Mouse (Mus musculus): ENCODE results near the gene Ppm1l. TPM values are rescaled to one million over a fixed set of nuclear protein-coding genes. Genes with fewer than 3 reads are reported as not detected.

Gene Ppm1l
- polyA plus RNA-seq, 1 experiment from 2014 or later, result 5.7 TPM

DNA sequence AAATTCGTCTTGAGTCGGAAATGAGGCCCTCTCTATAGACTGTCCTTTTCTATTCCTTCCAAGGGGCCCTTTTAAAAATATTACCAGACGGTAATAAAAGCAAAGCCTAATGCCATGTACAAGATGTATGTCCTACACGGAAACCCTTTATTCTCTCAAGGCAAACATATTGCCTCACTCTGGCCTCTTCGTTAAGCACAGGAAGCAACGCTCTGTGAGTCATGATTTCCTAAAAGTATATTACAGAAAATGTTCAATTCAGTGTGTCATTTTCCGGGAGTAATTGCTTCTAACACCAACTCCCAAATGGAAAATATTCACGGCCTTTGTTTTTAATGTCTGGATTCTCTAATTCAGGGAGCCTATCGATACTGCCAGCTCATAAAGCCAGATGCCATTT lies 202.5 kb downstream of the Ppm1l start:
- no peak overlapping the region for H3K27ac ChIP-seq (ENCODE audit: low read length)
- no peak overlapping the region for H3K4me3 ChIP-seq (ENCODE audit: low read length)
- H3K4me2 ChIP-seq (replicated peaks; ENCODE audit: low read depth, low read length), result no peak overlapping the region
- no peaks in the 10 kb centered on the region for H3K36me3 ChIP-seq (ENCODE audit: insufficient read depth, low read length)
- H3K4me1 ChIP-seq (ENCODE audit: insufficient read depth, low read length), result peaks cover 11% of the 10 kb centered on the region
- no peaks in the 10 kb centered on the region for H3K9me3 ChIP-seq (ENCODE audit: low read length)
- H3K27me3 ChIP-seq (ENCODE audit: insufficient read depth, low read length), result no peaks in the 10 kb centered on the region
- no peak for ATAC-seq (ENCODE audit: low FRiP score, low TSS enrichment)
- WGBS, result 63% methylated on average over 9 of the region's 9 CpGs
- H3K9ac ChIP-seq (replicated peaks; ENCODE audit: low read length), result no peak overlapping the region

DNA sequence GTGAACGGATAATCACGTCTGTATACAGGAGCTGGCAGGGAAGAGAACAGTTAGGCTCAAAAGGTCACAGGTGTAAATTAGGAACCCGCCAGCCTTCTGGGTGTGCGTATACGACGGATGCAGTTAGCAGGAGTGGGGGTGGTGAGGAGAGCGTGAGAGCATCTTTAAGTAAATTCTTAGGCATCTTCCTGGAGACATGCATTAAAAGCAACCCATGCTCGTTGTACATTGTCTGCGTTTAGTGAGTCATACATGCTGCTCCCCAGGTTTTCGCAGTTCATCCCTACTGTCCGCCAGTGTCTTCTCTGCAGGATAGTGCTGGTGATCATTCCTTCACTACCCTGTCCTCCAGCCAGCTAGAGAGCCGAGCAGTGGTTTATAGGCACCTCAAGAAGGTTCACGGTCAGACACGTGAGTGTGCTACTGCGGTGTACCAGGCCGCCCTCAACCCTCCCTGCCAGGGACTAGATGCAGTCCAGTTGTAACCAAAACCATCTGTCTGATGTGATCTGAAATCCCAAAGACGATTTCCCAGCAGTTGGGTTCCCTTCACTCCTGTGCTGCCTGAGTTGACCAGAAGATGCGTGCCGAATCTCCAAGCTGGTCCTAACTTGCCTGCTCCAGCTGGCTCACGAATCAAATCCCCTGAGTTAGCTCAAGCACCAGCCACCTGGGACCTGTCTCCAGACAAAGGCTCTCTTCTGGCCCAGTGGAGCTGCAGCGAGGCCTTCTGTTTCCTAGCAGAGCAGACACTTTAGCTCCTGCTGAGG lies 203.3 kb downstream of the Ppm1l start:
- ATAC-seq (ENCODE audit: low FRiP score, low TSS enrichment), result no peak
- no peak overlapping the region for H3K4me3 ChIP-seq (ENCODE audit: low read length)
- H3K4me2 ChIP-seq (replicated peaks; ENCODE audit: low read depth, low read length), result no peak overlapping the region
- no peak overlapping the region for H3K9ac ChIP-seq (replicated peaks; ENCODE audit: low read length)
- no peak overlapping the region for H3K27ac ChIP-seq (ENCODE audit: low read length)
- H3K36me3 ChIP-seq (ENCODE audit: insufficient read depth, low read length), result no peaks in the 10 kb centered on the region
- peaks cover 11% of the 10 kb centered on the region for H3K4me1 ChIP-seq (ENCODE audit: insufficient read depth, low read length)
- H3K27me3 ChIP-seq (ENCODE audit: insufficient read depth, low read length), result no peaks in the 10 kb centered on the region
- no peaks in the 10 kb centered on the region for H3K9me3 ChIP-seq (ENCODE audit: low read length)
- 73% methylated on average over 21 of the region's 21 CpGs for WGBS

DNA sequence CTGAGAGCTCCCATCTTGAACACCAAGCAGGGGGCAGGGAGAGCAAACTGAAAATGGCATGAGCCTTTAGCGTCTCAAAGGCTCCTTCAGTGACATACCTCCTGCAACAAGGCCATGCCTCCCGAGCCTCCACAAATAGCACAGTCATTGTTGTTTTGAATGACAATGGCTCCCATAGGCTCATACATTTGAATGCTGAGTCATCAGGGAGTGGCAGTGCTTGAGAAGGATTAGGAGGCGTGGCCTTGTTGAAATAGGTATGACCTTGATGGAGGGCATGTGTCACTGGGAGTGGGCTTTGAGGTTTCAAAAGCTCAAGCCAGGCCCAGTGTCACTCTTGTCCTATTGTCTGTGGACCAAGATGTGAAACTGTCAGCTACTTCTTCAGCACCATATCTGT lies 205.6 kb downstream of the Ppm1l start:
- Histone ChIP-seq H3K36me3 (ENCODE audit: insufficient read depth, low read length) (no peaks in the 10 kb centered on the region), H3K27ac (ENCODE audit: low read length) (no peak overlapping the region), H3K4me2 (replicated peaks; ENCODE audit: low read depth, low read length) (no peak overlapping the region), H3K4me3 (ENCODE audit: low read length) (no peak overlapping the region), H3K9ac (replicated peaks; ENCODE audit: low read length) (no peak overlapping the region), H3K9me3 (ENCODE audit: low read length) (no peaks in the 10 kb centered on the region), H3K27me3 (ENCODE audit: insufficient read depth, low read length) (no peaks in the 10 kb centered on the region), H3K4me1 (ENCODE audit: insufficient read depth, low read length) (no peaks in the 10 kb centered on the region)
- ATAC-seq (ENCODE audit: low FRiP score, low TSS enrichment), result no peak
- WGBS, result 93% methylated on average over 3 of the region's 3 CpGs

DNA sequence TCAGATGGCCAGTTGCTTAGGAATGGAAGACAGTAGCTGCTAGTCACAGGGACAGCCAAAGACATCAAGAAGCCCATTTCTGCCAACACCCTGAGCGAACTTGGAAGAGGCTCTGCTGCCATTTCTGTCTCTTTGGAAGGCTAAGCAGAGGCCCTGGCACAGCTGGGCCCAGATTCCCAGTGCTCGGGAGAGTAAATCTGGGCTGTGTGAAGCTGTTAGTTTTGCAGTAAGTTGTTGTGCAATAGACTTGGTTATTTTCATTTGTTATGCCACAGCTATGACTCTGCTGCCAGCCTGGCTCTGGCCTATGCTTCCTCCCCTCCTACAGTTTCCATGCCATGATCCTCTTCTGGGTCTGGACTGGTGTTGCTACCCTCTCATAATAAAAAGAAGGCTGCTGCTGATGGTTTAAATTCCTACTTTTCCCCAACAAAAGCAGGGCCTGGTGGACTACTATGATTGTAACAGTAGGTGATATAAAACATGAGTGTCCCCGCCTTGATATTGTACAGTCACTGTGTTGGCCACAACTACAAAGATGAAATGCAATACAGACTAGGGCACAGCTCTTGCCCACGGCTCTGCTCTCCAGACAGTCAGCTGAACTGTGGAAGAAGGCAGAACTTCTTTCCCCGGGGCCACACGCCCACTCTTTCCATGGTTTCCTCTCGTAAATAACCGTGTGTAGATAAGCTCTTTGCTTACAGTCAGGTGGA lies 207.9 kb downstream of the Ppm1l start:
- WGBS, result 62% methylated on average over 8 of the region's 8 CpGs
- Histone ChIP-seq H3K4me2 (replicated peaks; ENCODE audit: low read depth, low read length) (no peak overlapping the region), H3K4me3 (ENCODE audit: low read length) (no peak overlapping the region), H3K27me3 (ENCODE audit: insufficient read depth, low read length) (no peaks in the 10 kb centered on the region), H3K9ac (replicated peaks; ENCODE audit: low read length) (no peak overlapping the region), H3K36me3 (ENCODE audit: insufficient read depth, low read length) (no peaks in the 10 kb centered on the region), H3K4me1 (ENCODE audit: insufficient read depth, low read length) (no peaks in the 10 kb centered on the region), H3K9me3 (ENCODE audit: low read length) (no peaks in the 10 kb centered on the region), H3K27ac (ENCODE audit: low read length) (no peak overlapping the region)
- no peak for ATAC-seq (ENCODE audit: low FRiP score, low TSS enrichment)

DNA sequence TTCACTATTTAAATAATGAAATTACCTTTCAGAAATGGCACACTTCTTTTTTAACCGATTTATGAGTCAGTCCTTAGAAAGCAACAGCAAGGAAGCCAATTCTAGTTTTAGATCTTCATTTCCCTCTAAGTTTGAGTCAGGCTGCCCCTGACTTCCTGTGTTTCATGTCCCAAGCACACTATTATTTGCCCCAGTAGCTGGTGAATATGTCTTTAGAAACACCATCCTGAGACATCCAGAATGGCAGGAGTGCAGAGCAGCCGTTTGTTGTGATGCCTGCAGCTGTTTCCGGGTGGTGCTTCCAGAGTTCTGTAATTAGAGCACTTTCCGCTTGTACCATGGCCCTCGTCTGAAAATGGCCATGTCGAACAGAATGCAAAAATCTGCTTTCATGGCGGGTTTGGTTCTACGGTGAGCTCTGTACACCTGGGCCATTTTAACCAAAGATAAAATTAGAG lies 208.4 kb downstream of the Ppm1l start:
- no peak overlapping the region for H3K4me2 ChIP-seq (replicated peaks; ENCODE audit: low read depth, low read length)
- H3K4me1 ChIP-seq (ENCODE audit: insufficient read depth, low read length), result no peaks in the 10 kb centered on the region
- no peak overlapping the region for H3K4me3 ChIP-seq (ENCODE audit: low read length)
- H3K9me3 ChIP-seq (ENCODE audit: low read length), result no peaks in the 10 kb centered on the region
- no peak overlapping the region for H3K9ac ChIP-seq (replicated peaks; ENCODE audit: low read length)
- no peaks in the 10 kb centered on the region for H3K36me3 ChIP-seq (ENCODE audit: insufficient read depth, low read length)
- no peak for ATAC-seq (ENCODE audit: low FRiP score, low TSS enrichment)
- H3K27ac ChIP-seq (ENCODE audit: low read length), result no peak overlapping the region
- H3K27me3 ChIP-seq (ENCODE audit: insufficient read depth, low read length), result no peaks in the 10 kb centered on the region
- WGBS, result 58% methylated on average over 8 of the region's 8 CpGs

DNA sequence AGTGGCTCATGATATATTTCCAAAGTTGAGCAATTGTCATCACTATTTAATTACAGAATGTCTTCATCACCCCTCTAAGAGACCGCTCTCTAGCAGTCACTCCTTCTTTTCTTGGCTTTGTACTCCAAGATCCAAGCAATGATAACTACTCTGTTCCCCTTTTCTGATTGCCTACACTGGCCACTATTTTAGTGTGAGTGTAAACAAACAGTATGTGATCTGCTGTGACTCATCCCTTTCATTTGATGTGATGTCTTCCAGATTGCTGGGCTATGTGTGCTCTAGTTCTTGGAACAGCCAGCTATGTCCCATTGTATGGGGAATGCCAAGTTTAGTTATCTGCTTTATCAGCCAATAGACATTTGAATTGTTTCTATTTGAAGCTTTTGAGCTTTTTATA lies 210.7 kb downstream of the Ppm1l start:
- Histone ChIP-seq H3K36me3 (ENCODE audit: insufficient read depth, low read length) (no peaks in the 10 kb centered on the region), H3K4me1 (ENCODE audit: insufficient read depth, low read length) (0 out of 2 replicates have a peak, but pooled peaks cover 5% of the 10 kb centered on the region), H3K27me3 (ENCODE audit: insufficient read depth, low read length) (no peaks in the 10 kb centered on the region), H3K4me2 (replicated peaks; ENCODE audit: low read depth, low read length) (no peak overlapping the region), H3K4me3 (ENCODE audit: low read length) (no peak overlapping the region), H3K9ac (replicated peaks; ENCODE audit: low read length) (no peak overlapping the region), H3K27ac (ENCODE audit: low read length) (no peak overlapping the region), H3K9me3 (ENCODE audit: low read length) (no peaks in the 10 kb centered on the region)
- no peak for ATAC-seq (ENCODE audit: low FRiP score, low TSS enrichment)
- WGBS, result 81% methylated on average over 1 of the region's 1 CpGs

DNA sequence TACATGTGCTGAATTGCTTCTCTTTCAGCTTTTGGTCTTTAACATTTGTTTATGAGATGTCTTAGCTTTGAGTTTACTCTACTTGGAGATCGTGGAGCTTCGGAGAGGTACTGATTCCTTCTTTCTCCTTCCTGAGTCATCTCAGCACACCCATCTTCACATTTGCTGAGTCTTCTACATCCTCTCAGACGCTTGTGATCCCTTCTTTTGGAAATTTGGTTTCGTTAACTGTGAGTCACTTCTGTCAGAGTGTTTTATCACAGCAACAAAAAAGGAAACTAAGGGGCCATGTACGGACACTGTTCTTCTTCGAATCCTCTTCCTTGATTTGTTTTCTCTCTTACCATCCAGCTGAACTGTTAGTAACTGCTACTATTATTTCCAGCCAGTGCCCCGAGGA lies 212.9 kb downstream of the Ppm1l start:
- Histone ChIP-seq H3K4me3 (ENCODE audit: low read length) (no peak overlapping the region), H3K4me2 (replicated peaks; ENCODE audit: low read depth, low read length) (no peak overlapping the region), H3K27me3 (ENCODE audit: insufficient read depth, low read length) (no peaks in the 10 kb centered on the region), H3K9me3 (ENCODE audit: low read length) (no peaks in the 10 kb centered on the region), H3K4me1 (ENCODE audit: insufficient read depth, low read length) (0 out of 2 replicates have a peak, but pooled peaks cover 5% of the 10 kb centered on the region), H3K9ac (replicated peaks; ENCODE audit: low read length) (no peak overlapping the region), H3K27ac (ENCODE audit: low read length) (no peak overlapping the region), H3K36me3 (ENCODE audit: insufficient read depth, low read length) (no peaks in the 10 kb centered on the region)
- no peak for ATAC-seq (ENCODE audit: low FRiP score, low TSS enrichment)
- WGBS, result 66% methylated on average over 7 of the region's 7 CpGs

DNA sequence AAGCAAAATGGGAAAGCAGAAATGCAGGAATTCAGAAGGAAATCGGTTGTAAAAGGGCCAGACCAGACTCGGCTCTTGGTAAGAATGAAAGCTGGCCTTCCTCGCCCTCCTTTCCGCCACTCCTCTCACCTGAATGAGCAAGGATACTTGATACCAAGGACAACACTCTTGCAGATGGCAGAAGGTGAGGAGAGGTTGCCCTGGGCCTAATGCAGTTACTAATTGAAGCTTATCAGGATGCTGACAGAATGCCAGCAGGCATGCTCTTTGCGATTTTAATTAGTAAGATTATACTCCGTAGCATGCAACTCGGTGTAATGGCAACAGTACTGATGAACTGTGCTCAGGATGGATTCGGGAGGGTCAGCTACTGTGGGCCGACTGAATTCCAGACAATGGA lies 214.8 kb downstream of the Ppm1l start:
- no peak overlapping the region for H3K4me2 ChIP-seq (replicated peaks; ENCODE audit: low read depth, low read length)
- 41% methylated on average over 9 of the region's 9 CpGs for WGBS
- H3K4me3 ChIP-seq (ENCODE audit: low read length), result no peak overlapping the region
- no peaks in the 10 kb centered on the region for H3K9me3 ChIP-seq (ENCODE audit: low read length)
- no peak for ATAC-seq (ENCODE audit: low FRiP score, low TSS enrichment)
- H3K4me1 ChIP-seq (ENCODE audit: insufficient read depth, low read length), result peaks cover 9% of the 10 kb centered on the region; the same call in 1 of the 2 replicates
- no peak overlapping the region for H3K9ac ChIP-seq (replicated peaks; ENCODE audit: low read length)
- H3K27me3 ChIP-seq (ENCODE audit: insufficient read depth, low read length), result no peaks in the 10 kb centered on the region
- no peaks in the 10 kb centered on the region for H3K36me3 ChIP-seq (ENCODE audit: insufficient read depth, low read length)
- H3K27ac ChIP-seq (ENCODE audit: low read length), result no peak overlapping the region

DNA sequence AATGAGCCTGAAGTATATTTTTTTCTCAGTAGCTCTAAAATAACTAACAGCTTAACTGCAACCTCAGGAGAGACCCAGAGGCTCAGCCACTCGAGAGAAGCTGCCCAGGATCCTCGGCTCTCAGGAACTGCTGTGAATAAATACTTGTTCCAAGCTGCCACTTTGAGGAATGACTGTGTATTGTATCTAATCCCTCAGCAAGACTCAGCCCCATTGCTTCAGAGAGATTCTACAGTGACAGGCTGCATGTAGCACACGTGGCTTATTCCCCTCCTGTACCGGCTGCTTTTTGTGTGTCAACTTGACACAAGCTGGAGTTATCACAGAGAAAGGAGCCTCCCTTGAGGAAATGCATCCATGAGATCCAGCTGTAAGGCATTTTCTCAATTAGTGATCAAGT lies 216.0 kb downstream of the Ppm1l start:
- Histone ChIP-seq H3K9ac (replicated peaks; ENCODE audit: low read length) (no peak overlapping the region), H3K4me3 (ENCODE audit: low read length) (no peak overlapping the region), H3K4me1 (ENCODE audit: insufficient read depth, low read length) (peaks cover 14% of the 10 kb centered on the region; the same call in 1 of the 2 replicates), H3K9me3 (ENCODE audit: low read length) (no peaks in the 10 kb centered on the region), H3K27me3 (ENCODE audit: insufficient read depth, low read length) (no peaks in the 10 kb centered on the region), H3K4me2 (replicated peaks; ENCODE audit: low read depth, low read length) (no peak overlapping the region), H3K27ac (ENCODE audit: low read length) (no peak overlapping the region), H3K36me3 (ENCODE audit: insufficient read depth, low read length) (no peaks in the 10 kb centered on the region)
- 68% methylated on average over 4 of the region's 4 CpGs for WGBS
- no peak for ATAC-seq (ENCODE audit: low FRiP score, low TSS enrichment)

DNA sequence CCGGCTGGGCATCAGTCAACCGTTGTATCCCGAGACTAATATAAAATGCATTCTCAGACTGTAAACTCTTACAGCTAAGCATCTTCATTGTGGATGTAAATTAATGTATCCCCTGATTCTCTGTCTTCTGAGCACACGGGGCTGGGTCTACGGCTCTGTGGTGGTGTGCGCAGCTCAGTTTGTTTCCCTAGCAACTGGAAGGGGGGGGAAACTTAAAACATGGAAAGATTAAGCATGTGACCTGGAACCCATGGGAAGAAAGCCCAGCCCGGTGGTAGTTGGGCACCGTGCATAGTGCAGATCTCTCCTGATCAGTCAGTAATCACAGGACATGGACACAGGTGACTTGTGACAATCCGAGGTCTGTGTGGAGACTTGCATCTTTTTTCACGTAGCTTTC lies 218.8 kb downstream of the Ppm1l start:
- H3K36me3 ChIP-seq (ENCODE audit: insufficient read depth, low read length), result no peaks in the 10 kb centered on the region
- ATAC-seq (ENCODE audit: low FRiP score, low TSS enrichment), result no peak
- no peak overlapping the region for H3K9ac ChIP-seq (replicated peaks; ENCODE audit: low read length)
- H3K4me2 ChIP-seq (replicated peaks; ENCODE audit: low read depth, low read length), result no peak overlapping the region
- H3K27me3 ChIP-seq (ENCODE audit: insufficient read depth, low read length), result no peaks in the 10 kb centered on the region
- whole genome bisulfite sequencing, result 83% methylated on average over 10 of the region's 10 CpGs
- H3K9me3 ChIP-seq (ENCODE audit: low read length), result no peaks in the 10 kb centered on the region
- H3K4me3 ChIP-seq (ENCODE audit: low read length), result no peak overlapping the region
- peaks cover 16% of the 10 kb centered on the region; the same call in 1 of the 2 replicates for H3K4me1 ChIP-seq (ENCODE audit: insufficient read depth, low read length)
- no peak overlapping the region for H3K27ac ChIP-seq (ENCODE audit: low read length)

Data from kidney, embryonic 16.5 days (tissue).